Mouse (Mus musculus): Measurements from ENCODE around the gene Dok3.

DNA sequence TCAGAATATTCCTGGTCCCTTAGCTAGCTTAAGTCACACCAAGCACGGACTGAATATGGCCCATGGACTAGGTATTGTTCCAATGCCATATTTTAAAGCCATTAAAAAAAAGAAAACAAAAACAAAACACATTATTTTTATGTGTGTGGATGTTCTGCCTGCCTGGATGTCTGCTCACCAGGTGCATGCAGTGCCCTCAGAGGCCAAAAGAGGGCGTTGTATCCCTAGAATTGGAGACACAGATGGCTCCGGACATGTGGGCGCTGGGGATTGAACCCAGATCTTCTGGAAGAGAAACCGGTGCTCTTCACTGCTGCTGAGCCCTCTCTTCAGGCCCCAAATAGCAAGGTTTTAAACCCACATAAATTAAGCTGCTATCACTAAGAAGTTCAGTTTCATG lies 51.1 kb downstream of the Dok3 start:
- peak; percentile 69 for TF ChIP-seq CTCF (IDR thresholded peaks at IDR 0.05; ENCODE audit: low read depth)
- TF ChIP-seq EP300 (IDR thresholded peaks at IDR 0.05; ENCODE audit: low read depth), result no peak

All from liver, postnatal 0 days (tissue).